Comparison of ENCODE assay signal across 31 mouse cellular contexts in the genomic region with DNA sequence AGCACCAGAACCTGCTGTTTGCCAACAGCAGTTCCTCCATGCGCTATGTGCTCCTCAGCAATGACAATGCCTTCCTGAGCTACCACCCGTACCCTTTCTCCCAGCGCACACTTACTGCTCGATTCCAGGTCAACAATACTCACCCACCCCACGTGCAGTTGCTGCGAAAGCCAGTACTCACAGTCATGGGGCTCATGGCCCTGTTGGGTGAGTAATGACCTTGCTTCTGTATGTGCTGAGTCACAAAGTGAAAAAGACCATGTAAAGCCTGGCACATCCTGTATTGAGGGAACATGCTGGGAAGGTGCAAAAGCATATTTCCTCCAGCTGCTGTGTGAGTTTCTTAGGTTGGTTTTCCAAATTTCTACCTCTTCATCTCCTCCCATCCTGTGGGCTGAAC. TPM values are rescaled to one million over a fixed set of nuclear protein-coding genes. Genes with fewer than 3 reads are reported as not detected.
A peak's percentile ranks its signal among the peaks of the same experiment; 100 is the strongest.
DNase-seq lines count a peak whose midpoint lies in the region; ATAC-seq and TF ChIP-seq lines count a peak whose summit lies in the region.
"Had no signal": no experiment of that assay in that cellular context is flagged by ENCODE, and none has a peak within 500 bp of the region (broad histone marks: within the 10 kb centered on the region; RNA-seq: fewer than 3 reads in every experiment).

No protein-coding gene starts in this region.

- peaks cover 40% of the 10 kb centered on the region for H3K4me1 ChIP-seq in liver, embryonic 12.5 days
- H3K4me1 ChIP-seq in embryonic fibroblast, embryonic 13.5 days (ENCODE audit: control insufficient read depth, insufficient read depth, low read length) = peaks cover 8% of the 10 kb centered on the region
- H3K4me1 ChIP-seq in lung, adult 2 months (ENCODE audit: control insufficient read depth, insufficient read depth, low read length) = peaks cover 5% of the 10 kb centered on the region

- no peak overlapping the region for H3K4me2 ChIP-seq in liver, embryonic 12.5 days
- H3K4me2 ChIP-seq: embryonic facial prominence, embryonic 12.5 days; forebrain, embryonic 15.5 days; heart, embryonic 11.5 days; hindbrain, embryonic 14.5 days; limb, embryonic 15.5 days; liver, embryonic 15.5 days; lung, embryonic 15.5 days; midbrain, embryonic 13.5 days; neural tube, embryonic 12.5 days had no signal

- WGBS in liver, embryonic 12.5 days (ENCODE audit: insufficient replicate concordance) = 83% methylated on average over 6 of the region's 6 CpGs
- WGBS in lung, adult 2 months = 91% methylated on average over 6 of the region's 6 CpGs

- H3K4me3 ChIP-seq in liver, embryonic 12.5 days = no peak overlapping the region
- no peak overlapping the region for H3K4me3 ChIP-seq in embryonic fibroblast, embryonic 13.5 days (ENCODE audit: insufficient read depth, low read length)
- no peak overlapping the region for H3K4me3 ChIP-seq in lung, adult 2 months (replicated peaks; ENCODE audit: extremely low read depth, low read depth, low read length)
- H3K4me3 ChIP-seq: embryonic facial prominence, embryonic 12.5 days; forebrain, embryonic 10.5 days; forebrain, embryonic 15.5 days; limb, embryonic 10.5 days; limb, embryonic 15.5 days; liver, embryonic 15.5 days; lung, embryonic 15.5 days; midbrain, embryonic 13.5 days; neural tube, embryonic 12.5 days had no signal

- TF ChIP-seq POLR2A in embryonic fibroblast, embryonic 13.5 days (IDR thresholded peaks at IDR 0.05; ENCODE audit: low read depth, low read length) = no peak
- TF ChIP-seq POLR2A in lung, adult 2 months (IDR thresholded peaks at IDR 0.05; ENCODE audit: borderline replicate concordance, extremely low read depth, low read depth, low read length) = no peak

- H3K27me3 ChIP-seq in liver, embryonic 12.5 days (replicated peaks) = no peaks in the 10 kb centered on the region
- H3K27me3 ChIP-seq: embryonic facial prominence, embryonic 12.5 days; forebrain, embryonic 15.5 days; limb, embryonic 15.5 days; liver, embryonic 15.5 days; lung, embryonic 15.5 days; midbrain, embryonic 13.5 days; neural tube, embryonic 12.5 days had no signal

- H3K9me3 ChIP-seq in liver, embryonic 12.5 days (replicated peaks) = no peaks in the 10 kb centered on the region
- H3K9me3 ChIP-seq: embryonic facial prominence, embryonic 12.5 days; forebrain, embryonic 10.5 days; forebrain, embryonic 15.5 days; limb, embryonic 10.5 days; limb, embryonic 15.5 days; liver, embryonic 15.5 days; lung, embryonic 15.5 days; midbrain, embryonic 13.5 days; neural tube, embryonic 12.5 days had no signal

- H3K36me3 ChIP-seq in liver, embryonic 12.5 days = 0 out of 2 replicates have a peak, but pooled peaks cover 5% of the 10 kb centered on the region
- H3K36me3 ChIP-seq: forebrain, embryonic 15.5 days; liver, embryonic 15.5 days; lung, embryonic 15.5 days; neural tube, embryonic 12.5 days had no signal

- DNase-seq in liver = no peak
- peak; percentile 41 for DNase-seq in 416B (ENCODE audit: low read depth)
- peak; percentile 45 for DNase-seq in adrenal gland, postnatal 10 days
- DNase-seq in lung, adult 2 months = no peak
- DNase-seq in cerebellum, adult 18-20 months = no peak
- DNase-seq: B cell, adult 2 months; cerebellum, adult 9-10 months; embryo, embryonic 11 days; gastrocnemius, postnatal 25 days; heart, adult 11 months; kidney, adult 9 months; kidney, postnatal 14 days; layer of hippocampus, adult 9-11 months; right cerebral cortex, adult 18-20 months; right cerebral cortex, postnatal 4 days; thymus, adult 2 months; thymus, postnatal 36 days had no signal

- H3K9ac ChIP-seq in liver, embryonic 12.5 days = 0 out of 2 replicates have a peak overlapping the region, but pooled peaks have one; percentile 0
- H3K9ac ChIP-seq: embryonic facial prominence, embryonic 12.5 days; forebrain, embryonic 15.5 days; hindbrain, embryonic 14.5 days; limb, embryonic 15.5 days; liver, embryonic 15.5 days; lung, embryonic 15.5 days; midbrain, embryonic 13.5 days; neural tube, embryonic 12.5 days had no signal

- no peak for ATAC-seq in liver, embryonic 12.5 days
- ATAC-seq: forebrain, embryonic 15.5 days; intestine, postnatal 0 days; midbrain, embryonic 13.5 days had no signal

- TF ChIP-seq CTCF in embryonic fibroblast, embryonic 13.5 days (IDR thresholded peaks at IDR 0.05; ENCODE audit: borderline replicate concordance, insufficient read depth, low read length) = no peak
- TF ChIP-seq CTCF in lung, adult 2 months (IDR thresholded peaks at IDR 0.05; ENCODE audit: insufficient read depth, low read length) = no peak

- H3K27ac ChIP-seq in liver, embryonic 12.5 days = no peak overlapping the region
- H3K27ac ChIP-seq in embryonic fibroblast, embryonic 13.5 days (ENCODE audit: insufficient read depth, low read length) = 0 out of 2 replicates have a peak overlapping the region, but pooled peaks have one; percentile 6
- H3K27ac ChIP-seq: embryonic facial prominence, embryonic 12.5 days; forebrain, embryonic 10.5 days; forebrain, embryonic 15.5 days; hindbrain, embryonic 14.5 days; limb, embryonic 10.5 days; limb, embryonic 15.5 days; liver, embryonic 15.5 days; lung, embryonic 15.5 days; midbrain, embryonic 13.5 days; neural tube, embryonic 12.5 days had no signal

RNA-seq across cellular contexts. Expression of gene Slc26a1, which starts 5.5 kb away (rescaled TPM):
- polyA plus RNA-seq in liver, embryonic 12.5 days (2016; fragmentation: Nextera tagmentation; extraction: Ambion mirVana) = 12.7 and 12.9 TPM in 2 replicates
- total RNA-seq in adrenal gland, postnatal 10 days (2021) = 10 to 100 TPM in 1 of 2 experiments, 1 to 10 TPM in 1; 5.7 to 11.4 TPM
- polyA plus RNA-seq in embryonic fibroblast, embryonic 13.5 days (2011; ENCODE audit: insufficient read length, low read depth, missing spikeins) = 0.23 TPM in 1 of 2 replicates, not detected in the other
- polyA plus RNA-seq in lung, adult 2 months (2012; rRNA removed) = 0.05 and 0.11 TPM in 2 replicates
- total RNA-seq: gastrocnemius, postnatal 25 days had no signal

RNA-seq across cellular contexts. Expression of gene Fgfrl1, which starts 11.3 kb away (rescaled TPM):
- polyA plus RNA-seq in liver, embryonic 12.5 days (2016; fragmentation: Nextera tagmentation; extraction: Ambion mirVana) = 18.0 and 18.6 TPM in 2 replicates
- 10 to 100 TPM; 42.5 to 52.7 TPM for total RNA-seq in adrenal gland, postnatal 10 days (2021)
- 22.5 and 30.6 TPM in 2 replicates for polyA plus RNA-seq in embryonic fibroblast, embryonic 13.5 days (2011; ENCODE audit: insufficient read length, low read depth, missing spikeins)
- polyA plus RNA-seq in lung, adult 2 months (2012; rRNA removed) = 48.5 and 48.7 TPM in 2 replicates

RNA-seq across cellular contexts. Expression of gene Dgkq, which starts 11.4 kb away (rescaled TPM):
- polyA plus RNA-seq in liver, embryonic 12.5 days (2016; fragmentation: Nextera tagmentation; extraction: Ambion mirVana) = 6.2 and 7.1 TPM in 2 replicates
- 10 to 100 TPM; 16.7 to 23.7 TPM for total RNA-seq in adrenal gland, postnatal 10 days (2021)
- polyA plus RNA-seq in embryonic fibroblast, embryonic 13.5 days (2011; ENCODE audit: insufficient read length, low read depth, missing spikeins) = 11.7 and 11.8 TPM in 2 replicates
- polyA plus RNA-seq in lung, adult 2 months (2012; rRNA removed) = 24.5 and 27.5 TPM in 2 replicates

RNA-seq across cellular contexts. Expression of gene Idua, which starts 20.7 kb away (rescaled TPM):
- 5.9 TPM in 2 replicates for polyA plus RNA-seq in liver, embryonic 12.5 days (2016; fragmentation: Nextera tagmentation; extraction: Ambion mirVana)
- 10 to 100 TPM in 1 of 2 experiments, 1 to 10 TPM in 1; 9.0 to 15.2 TPM for total RNA-seq in adrenal gland, postnatal 10 days (2021)
- polyA plus RNA-seq in embryonic fibroblast, embryonic 13.5 days (2011; ENCODE audit: insufficient read length, low read depth, missing spikeins) = 17.9 and 18.6 TPM in 2 replicates
- 28.4 and 34.5 TPM in 2 replicates for polyA plus RNA-seq in lung, adult 2 months (2012; rRNA removed)

RNA-seq across cellular contexts. Expression of gene Tmem175, which starts 51.3 kb away (rescaled TPM):
- 16.1 and 17.8 TPM in 2 replicates for polyA plus RNA-seq in liver, embryonic 12.5 days (2016; fragmentation: Nextera tagmentation; extraction: Ambion mirVana)
- 10 to 100 TPM; 20.3 to 22.8 TPM for total RNA-seq in adrenal gland, postnatal 10 days (2021)
- polyA plus RNA-seq in embryonic fibroblast, embryonic 13.5 days (2011; ENCODE audit: insufficient read length, low read depth, missing spikeins) = 29.0 and 36.3 TPM in 2 replicates
- polyA plus RNA-seq in lung, adult 2 months (2012; rRNA removed) = 32.0 and 50.5 TPM in 2 replicates

Comparison
In these comparisons a context has a peak if more than half of its experiments do, and no peak if none do; other contexts are left out.
1. DNase-seq: peak in 416B (single experiment) and adrenal gland, postnatal 10 days (single experiment); none in liver (single experiment), lung, adult 2 months (single experiment) and cerebellum, adult 18-20 months (0 of 2).
2. RNA of gene Slc26a1, which starts 5.5 kb away (polyA plus RNA-seq): 12.7 to 12.9 TPM in liver, embryonic 12.5 days; 0.05 to 0.11 TPM in lung, adult 2 months and 0.23 TPM in embryonic fibroblast, embryonic 13.5 days; every median in the first group is over 10 times any median in the second.